Mouse (Mus musculus) gastrocnemius, adult 8-10 months (tissue): ENCODE measurements around the gene Cacng3. TPM values are rescaled to one million over a fixed set of nuclear protein-coding genes. Genes with fewer than 3 reads are reported as not detected.

ENCODE experiments used
- DNase-seq, 2 experiments: peaks; one replicate each; pipeline ENCODE4 v3.0.0; 2022; ENCODE audit warnings: low spot score in 2 of 2
- total RNA-seq, 4 experiments: library from RNA; stranded (reverse); gene quantifications; 2 replicates each; pipeline ENCODE4 v1.2.4; 2022

The Cacng3 gene
- not detected for total RNA-seq

DNA sequence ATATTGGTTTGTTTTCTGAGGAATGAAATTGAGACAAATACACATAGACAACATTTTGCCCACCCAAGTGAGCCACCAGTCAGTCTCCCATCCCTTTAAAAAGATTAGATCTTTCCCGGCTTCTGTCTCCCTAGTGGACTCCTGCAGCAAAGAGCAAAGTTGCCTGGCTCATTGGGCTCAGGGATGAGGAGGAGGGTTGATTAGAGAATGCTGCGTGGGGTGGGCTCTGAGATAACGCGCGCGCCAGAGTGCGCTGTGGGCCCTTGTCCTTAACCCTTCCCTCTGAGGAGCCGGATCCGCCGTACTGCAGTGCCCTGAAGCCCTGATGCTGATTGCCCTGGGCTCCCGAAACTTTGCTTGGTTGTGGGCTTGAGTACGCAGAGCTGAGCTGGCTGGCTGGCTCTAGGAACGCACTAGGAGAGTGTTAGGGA is at the start of gene Cacng3:
Cacng3 (plus strand) TSS at position 51 of the 431 bp plus-strand sequence.
- no peak for DNase-seq

DNA sequence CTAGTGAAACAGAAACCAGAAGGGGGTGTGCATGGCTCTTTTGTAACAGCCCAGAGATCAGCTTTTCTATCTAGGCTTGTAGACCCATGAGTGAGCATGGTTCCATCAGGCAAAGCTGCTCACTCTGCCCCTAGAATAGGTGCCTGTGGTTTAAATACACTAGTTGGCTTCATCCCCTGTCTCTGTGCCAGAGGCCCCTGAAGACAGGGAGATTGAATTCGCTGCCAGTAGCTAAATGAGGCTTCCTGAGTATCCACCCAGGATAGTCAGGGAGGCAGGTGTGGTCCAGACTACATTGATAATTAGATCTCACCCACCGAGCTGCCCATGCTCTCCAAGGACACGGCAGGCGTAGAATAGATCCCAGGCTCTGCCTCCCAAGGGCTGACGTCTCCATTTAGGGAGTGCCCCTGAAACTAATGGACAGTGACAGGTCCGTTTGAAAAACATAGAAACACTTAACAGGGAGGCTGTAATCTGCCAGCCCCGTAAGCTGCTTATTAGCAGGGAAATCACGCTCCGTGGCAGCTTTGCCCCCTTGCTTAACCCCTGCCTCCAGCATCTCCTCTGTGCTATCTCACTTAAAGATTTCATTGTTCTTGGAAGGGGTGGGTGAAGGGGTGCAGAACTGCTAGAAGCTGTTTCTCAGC is 48.0 kb upstream of the Cacng3 start:
- no peak for DNase-seq

DNA sequence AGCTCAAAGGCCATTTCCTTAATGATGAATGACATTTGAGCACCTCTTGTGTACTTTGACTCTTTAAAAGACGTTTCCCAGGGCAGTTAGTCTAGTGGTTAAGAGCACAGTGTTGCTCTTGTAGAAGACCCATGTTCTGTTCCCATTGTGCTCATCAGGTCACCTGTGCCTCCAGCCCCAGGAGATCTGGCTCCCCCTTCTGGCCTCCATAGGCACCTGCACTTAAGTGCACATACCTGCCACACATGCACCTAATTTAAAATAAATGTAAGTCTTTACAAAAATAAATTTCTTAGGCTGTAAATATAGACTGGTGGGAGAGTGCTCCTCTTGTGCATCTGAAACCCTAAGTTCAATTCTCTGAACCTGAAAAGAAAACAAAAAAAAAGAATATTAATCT is 46.5 kb upstream of the Cacng3 start:
- no peak for DNase-seq

DNA sequence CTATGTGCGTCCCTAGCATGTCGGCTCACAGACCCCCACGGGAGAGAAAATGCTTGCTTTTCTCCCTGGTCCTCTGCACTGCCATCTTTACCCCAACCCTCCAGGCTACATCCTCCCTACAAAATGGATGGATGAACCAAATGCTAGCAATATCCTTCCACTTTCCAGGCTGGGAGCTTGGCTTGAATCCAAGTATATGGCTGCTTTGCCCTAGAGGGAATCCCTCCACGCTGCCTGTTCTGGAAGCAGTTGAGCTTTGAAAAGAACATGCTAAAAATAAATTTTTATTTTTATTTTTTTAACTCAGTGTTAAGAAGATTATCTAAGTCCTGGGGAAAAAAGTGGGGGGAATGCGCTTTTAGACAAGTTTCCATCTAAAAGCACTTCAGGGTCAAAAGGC is 42.2 kb upstream of the Cacng3 start:
- DNase-seq = no peak

DNA sequence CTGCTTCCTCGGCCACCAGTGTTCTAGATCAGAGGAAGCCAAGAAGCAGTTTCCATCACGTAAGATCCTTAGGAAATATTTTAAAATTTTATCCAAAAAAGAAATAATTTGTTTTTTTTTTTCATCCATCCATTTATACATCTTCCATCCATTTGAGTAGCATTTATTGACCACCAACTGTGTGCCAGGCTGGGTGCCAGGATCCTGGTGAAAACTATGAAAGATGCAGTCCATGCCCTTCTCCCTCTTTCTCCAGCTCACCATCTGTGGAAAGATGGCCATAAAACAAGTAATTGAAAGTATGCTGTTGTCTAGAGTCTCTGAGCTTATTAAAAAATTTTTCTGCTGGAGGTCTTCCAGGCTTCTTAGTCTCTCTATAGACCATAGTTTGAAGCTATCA is 39.9 kb upstream of the Cacng3 start:
- no peak for DNase-seq

DNA sequence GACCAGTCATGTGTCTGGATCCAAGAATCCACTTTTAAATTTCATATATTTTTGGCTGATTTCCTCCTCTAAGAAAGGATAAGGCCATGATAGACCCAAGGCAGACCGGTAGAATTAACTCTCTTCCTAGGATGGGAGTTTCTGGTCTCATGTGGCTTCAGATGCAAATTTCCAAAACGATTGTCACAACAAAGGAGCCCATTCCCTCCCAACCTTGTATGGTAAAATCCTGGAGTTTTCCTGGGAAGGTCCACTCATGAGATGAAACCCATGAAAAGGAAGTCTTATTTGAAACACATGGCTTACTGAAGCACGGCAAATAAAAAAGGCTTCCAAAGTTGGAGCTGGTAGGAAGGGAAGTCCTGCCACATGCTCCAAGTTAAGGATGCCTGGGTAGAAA is 39.1 kb upstream of the Cacng3 start:
- DNase-seq = no peak

DNA sequence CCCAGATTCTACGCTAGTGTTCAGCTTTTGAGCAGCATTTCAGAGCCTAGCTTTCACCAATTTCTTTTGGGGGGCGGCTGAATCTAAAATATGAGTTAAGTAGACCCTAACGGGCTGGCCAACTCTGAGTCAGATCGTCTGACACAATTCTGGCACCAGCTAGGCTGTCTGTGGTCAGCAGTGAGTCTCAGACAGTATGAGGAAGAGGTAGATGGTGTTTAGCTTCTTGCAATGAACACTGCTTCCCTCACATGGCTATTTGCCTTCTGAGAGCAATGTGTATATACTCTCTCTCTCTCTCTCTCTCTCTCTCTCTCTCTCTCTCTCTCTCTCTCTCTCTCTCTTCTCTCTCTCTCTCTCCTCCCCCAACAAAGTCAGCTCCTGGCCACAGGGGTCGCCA is 37.3 kb upstream of the Cacng3 start:
- DNase-seq = no peak

DNA sequence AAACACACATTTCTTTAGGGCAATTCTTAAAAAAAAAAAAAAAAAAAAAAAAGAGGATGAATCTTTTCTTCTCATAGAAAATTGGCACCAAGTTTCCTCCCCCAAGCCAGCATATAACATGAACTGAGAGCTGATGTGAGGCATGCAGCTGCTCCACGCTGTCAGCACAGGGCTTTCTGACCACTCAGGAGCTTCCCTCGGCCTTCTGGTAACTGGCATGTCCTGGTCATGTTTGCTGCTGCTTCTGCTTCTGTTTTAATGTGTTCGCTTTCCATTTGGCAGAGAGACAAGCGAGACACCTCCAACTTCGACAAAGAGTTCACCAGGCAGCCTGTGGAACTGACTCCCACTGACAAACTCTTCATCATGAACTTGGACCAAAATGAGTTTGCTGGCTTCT is 36.8 kb upstream of the Cacng3 start:
- no peak for DNase-seq

DNA sequence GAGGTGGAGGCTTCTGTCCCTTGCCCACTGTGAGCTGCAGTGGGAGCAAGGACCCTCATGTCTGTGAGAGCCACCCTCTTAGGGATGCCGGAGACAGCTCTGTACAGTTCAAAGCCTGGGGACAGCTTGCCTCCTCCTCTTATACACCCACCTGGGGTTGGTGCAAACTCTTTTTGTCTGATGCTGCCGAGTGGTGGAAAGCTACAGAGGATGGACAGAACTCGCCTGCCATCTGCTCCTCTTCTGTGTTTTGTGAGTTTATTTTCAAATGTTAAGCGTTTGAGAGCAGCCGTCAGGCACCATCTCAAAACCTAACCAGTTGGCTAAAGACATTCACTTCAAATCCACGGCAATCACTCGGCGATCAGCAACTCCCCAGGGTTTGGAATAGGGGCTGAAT is 26.6 kb upstream of the Cacng3 start:
- no peak for DNase-seq

DNA sequence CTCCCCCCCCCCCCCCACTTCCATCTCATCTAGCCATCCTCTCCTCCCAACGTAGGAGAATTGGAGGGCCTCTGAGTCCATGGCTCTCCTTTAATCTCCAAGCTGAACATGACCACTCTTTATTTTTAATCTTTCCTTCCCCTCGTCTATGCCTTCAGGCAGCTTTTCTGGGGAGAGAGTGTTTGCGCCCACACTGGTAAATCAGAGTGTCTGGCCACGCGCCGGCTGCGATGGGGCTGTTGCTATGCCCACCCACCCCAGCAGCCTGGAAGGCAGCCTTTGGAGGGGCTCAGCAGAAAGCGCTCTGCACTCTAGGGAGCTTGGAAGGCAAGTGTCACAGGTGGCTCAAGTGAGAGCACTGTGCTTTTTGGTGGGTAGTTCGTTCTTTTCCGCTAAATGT is 21.0 kb upstream of the Cacng3 start:
- no peak for DNase-seq

DNA sequence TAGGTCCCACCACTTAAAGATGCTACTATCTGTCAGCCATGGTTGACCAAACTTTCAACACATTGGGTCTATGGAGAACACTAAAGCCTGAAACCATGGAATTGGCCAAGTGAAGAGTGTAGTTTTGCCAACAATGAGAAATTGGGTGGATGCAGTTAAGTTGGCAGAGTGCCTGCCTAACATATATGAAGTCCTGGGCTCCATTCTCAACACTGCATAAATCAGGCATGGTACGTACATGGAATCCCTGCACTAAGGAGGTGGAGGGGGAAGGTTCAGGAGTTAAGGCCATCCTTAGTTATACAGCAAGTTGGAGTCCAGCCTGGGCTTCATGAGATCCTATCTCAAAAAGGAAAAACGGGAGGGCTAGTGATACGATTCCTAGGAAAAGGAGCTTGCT is 17.8 kb upstream of the Cacng3 start:
- no peak for DNase-seq

DNA sequence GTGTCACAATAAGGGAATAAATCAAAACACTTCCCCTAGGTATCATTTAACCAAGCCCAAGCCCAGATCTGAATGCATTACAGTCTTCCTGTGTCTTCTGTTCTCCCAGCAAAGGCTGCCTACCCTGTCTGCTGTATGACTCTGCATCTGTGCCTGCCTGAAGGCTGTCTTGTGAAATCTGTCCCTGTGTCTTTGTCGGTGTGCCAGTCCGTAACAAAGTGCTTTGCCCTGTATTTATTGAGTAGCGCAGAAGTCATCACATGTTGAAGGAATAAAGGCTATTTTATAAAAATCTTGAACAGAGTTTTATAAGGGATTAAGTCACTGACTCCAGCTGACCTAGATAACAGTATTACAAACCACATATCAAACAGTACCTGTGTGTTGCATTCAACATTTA is 13.6 kb upstream of the Cacng3 start:
- DNase-seq = no peak

DNA sequence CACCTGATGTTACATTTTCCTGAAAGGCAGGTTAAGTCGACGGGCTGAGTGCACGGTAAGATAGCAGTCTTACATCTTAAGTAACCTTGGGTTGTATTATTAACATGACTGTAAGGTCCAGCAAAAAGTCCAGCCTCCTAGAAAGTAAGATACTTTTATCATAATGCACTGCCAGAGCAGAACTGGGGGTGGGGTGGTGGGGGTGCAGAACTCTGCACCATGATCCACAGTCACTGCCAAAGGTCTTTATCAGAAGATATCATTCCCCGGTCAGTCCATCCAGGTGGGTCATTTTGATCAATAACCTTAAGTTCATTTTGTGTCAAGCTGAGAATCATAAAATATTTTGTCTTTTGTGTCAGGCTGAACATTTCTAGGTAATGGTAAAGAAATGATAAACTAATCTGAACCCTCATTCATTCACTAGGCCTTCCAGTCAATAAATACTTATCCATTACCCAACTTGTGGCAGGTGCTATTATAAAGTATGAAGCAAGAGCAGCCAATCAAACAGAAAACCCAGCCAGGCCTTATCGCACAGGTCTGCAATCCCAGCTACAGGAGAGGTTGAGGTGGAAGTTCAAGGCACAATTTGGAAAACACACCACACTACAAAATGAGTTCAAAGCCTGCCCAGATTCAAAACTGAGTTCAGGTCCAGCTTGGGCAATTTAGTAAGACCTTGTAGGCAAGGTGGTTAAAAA is 12.7 kb upstream of the Cacng3 start:
- DNase-seq = no peak

DNA sequence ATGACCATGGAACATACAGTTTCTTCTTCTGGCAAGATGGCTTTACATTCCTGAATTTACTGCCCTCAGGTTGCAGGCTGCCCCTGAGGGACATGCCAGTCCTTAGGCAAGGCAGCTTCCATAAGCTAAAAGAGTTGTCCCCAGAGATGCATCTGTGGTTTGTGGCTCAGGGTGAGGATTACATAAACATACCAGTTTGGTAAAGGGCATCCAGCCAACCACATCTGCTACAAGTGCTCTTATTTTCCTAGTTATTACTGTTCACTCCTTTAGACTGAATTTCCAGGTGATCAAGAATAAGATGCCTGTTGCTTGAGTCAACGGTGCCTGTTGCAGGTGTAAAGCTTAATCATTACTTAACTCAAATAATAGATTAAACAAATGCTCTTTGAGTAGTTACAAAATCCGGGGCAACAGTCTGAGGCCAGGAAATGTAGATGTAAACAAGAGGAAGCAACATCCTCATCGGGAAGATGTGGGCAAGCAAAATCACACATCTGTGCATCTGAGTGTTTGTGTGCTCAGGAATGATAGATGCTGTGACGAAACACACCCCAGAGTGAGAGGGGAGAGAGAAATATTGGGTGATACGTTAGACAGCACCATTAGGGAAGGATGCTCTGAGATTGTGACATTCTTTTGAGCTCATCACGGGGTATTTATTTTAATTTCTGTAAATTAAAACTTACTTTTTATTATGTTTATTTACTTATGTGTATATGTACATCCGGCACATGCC is 4.8 kb upstream of the Cacng3 start:
- DNase-seq = no peak

DNA sequence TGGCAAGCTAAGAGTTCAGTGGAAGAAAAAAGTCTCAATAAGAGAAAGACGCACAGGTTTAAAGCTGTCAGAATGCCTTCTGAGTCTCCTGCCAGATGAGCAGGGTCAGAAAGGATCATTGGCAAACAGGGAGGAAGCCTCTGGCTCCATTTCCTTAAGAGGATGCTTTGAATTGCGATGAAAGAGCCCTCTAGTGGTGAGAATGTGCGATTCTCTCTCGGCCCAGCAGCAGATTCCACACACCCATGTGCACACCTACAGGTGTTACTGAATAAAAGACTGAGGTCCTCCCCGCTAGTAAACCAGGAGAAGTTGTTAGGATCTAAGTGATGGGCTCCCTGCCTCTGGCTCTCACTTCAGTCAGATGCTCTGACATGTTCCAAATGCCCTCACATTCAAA is 2.4 kb upstream of the Cacng3 start:
- no peak for DNase-seq

DNA sequence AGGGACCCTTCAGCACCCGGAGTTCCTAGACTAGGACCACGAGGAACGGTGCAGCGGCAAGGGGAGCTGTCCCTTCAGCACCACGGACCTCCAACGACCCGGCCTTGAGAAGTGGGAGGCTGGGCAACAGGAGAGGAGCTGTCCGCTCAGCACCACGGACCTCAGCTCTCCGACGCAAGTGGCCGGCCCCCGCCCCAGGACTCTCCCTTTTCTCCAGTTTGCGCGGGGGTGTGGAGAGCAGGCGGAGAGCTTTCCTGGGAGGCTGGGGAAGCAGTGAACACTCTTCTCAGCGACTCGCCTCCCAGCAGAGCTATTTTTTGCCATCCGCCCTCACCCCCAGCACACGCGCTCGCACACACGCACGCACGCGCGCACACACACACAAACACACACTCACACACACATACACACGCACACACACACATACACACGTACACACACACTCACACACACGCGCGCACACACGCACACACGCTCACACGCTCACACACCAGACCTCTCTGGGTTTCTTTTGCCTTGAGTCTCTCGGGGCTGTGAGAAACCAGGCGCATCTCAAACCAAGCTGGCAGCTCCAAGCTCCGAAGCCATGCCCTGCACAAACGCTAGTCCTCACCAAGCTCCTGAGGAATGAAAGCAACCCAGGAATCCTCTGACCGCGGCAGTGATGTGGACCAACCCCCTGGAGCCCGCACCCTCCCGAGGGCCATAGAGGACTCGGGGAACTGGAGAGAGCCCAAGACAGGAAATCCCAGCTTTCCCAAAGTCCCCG is 765 bp downstream of the Cacng3 start:
- DNase-seq = peak; percentile 7 to 20

DNA sequence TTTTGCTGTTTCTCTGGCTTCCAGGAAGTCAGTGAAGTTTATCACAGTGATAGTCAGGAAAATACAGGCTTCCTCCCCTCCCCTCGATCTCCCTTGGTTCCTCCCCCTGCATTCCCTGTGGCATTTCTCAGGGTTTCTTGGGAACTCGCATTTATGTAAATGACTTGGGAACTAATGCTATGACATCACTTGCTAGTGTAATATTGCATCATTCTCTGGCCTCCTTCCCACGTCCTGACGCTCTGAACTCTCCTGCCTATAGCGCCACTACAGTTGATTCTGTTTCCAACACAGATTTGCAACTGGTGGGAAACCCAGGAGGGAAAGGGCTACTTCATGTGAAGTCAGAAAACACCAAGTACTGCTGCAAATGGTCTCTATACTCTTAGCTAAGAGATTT is 2.7 kb downstream of the Cacng3 start:
- no peak for DNase-seq

DNA sequence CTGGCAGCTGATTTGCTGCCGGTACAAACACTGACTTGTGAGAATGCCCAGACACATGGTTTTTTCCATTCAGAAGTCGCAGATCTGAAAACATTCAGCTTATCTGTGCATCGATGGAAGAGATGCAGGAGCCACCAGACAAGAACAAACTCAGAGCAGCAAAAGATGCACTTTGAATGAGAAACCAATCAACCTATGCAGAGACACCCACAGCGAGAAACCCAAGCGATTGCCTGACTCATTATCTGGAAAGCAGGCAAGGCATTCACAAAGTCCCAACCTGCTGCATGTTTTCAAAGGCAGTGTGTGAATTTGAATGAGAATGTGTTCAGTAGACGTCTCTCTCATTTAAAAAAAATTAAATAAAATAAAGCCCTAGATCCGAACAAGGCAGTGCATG is 4.9 kb downstream of the Cacng3 start:
- no peak for DNase-seq

DNA sequence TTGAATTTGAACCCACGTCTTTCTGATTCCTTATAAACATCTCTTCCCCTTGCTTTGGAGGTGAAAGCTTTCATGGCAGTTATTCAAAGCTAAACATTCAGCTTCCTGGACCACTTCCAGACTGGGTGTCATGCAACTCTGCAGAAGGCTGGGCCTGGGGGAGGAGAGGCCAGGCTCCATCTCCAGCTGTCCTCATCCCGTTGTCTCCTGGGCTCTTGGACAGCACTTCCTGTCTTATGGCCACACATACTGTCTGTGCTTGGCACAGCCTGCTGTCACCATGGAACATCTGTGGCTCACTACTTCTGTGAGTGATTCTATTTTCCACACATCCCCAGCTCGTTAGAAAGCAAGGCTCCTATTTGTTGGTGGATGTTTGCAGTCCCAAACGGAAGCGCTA is 31.5 kb downstream of the Cacng3 start:
- no peak for DNase-seq

DNA sequence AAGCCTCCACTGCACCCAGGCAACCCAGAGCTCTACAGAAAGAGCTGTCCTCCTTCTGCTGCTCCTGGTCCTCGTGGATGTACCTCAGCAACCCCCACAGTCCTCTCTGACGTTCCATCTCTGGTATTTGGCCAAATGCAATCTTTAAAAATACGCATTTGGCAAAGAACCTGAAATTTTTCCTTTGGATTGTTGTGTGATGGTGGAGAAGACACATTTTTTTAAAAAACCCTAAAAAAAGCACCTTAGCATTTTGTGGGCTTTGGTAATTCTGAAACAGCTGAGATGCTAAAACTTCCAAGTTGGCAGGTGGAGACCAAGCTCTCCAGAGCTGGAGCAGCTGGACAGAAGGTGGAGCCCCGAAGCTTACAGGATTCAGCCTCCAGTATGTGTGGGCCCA is 32.2 kb downstream of the Cacng3 start:
- no peak for DNase-seq

DNA sequence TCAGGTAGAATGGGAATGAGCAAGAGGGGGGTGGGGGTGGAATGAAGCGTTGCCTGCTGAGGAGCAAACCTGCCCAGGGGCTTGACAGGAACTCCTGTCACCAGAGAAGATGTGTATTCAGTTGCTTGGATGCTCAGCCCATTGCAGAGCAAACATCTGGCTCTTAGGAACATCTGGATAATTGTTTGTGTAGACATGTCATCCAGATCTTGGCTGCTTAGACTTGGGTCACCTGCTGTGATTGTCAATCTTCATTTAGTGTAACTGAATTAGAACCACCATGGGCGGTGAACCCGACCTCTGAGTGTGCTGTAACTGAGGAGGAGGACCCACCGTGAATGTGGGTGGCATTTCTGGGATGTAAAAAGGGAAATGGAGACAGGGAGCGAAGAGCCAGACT is 36.4 kb downstream of the Cacng3 start:
- no peak for DNase-seq

DNA sequence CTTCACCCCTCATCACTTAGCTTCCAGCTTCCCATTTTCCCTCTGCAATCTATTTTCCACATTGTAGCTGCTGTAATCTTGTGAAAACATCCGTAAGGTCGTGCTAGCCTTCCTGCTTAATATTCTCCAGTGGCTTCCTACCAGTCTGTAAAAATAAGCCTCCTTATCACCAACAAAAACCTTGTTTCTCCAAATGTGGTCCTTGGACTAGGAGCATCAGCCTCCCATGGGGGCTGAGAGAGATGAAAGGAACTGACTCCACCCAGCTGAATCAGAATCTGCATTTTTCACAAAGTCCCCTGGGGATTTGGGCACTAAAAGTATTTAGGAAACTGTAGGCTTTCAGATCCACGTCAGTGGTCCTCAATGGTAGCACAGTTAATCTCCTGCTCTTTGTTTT is 46.0 kb downstream of the Cacng3 start:
- DNase-seq = no peak
